Mouse (Mus musculus): Measurements from ENCODE around the gene Psmg4.

Gene Psmg4

GRCm38 (mm10) chr13:34162491-34163303 is at the start of gene Psmg4:
Gene Psmg4 (plus strand): TSS chr13:34162964.
- in situ Hi-C loops (cut with MboI), result no loop called here

DNA sequence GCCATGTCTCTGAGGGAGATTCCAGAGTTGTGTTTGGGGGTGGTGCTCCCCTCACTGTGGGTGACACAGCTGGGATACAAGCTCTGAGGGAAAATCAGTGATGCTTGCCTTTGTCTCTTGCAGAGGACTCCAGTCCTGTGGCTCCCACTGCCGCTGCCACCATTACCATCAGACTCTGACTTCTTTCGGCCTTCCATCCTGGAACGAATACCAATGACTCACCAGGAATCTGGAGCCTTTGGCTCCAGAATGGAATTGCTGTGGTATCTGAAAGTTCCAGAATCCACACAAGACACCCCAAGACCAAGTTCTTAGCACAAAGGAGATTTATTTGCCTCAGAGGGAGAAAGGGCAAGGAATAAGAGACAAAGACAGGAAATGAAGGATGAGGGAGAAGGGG is 49.7 kb upstream of the Psmg4 start:
- in situ Hi-C loops (cut with MboI), result no loop called here

DNA sequence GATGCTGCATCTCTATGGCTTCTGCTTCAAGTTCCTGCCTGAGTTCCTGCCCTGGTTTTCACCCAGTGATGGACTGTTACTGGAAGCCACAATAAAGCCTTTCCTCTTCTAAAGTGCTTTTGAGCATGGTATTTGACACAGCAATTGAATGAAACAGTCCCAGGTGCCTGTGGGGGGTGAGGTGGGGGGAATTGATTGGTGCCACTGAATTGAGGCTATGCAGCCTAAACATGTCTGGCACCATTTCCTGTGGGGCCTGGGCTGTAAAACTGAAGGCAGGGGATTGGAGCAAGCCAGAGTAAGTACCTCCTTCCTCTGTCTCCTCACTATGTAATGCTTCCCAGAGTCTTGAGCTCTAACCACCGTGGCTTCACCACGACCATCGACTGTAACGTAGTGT is 48.1 kb upstream of the Psmg4 start:
- in situ Hi-C loops (cut with MboI), result no loop called here

DNA sequence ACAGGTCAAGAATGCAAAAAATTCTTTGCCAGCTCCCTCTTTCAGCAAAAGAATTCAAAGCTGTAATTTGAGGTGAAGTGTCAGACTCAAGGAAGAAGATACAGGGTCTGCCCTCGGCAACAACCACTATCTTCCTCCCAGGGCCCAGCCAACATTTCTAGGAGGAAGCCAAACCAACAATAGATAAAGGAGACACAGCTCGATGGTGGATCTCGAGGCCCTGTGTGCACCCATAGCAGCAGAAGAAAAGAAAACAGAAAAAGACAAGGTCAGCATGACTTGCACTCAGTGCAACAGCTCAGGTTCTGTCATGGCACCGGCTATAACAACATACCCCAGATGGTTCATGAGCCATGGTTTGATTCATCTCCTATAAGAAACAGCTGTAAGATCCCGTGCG is 46.3 kb upstream of the Psmg4 start:
- in situ Hi-C loops (cut with MboI), result no loop called here

- in situ Hi-C loops (cut with MboI), result no loop called here
Observed at GRCm38 (mm10) chr13:34118816-34119215, 43.9 kb upstream of the Psmg4 start.

DNA sequence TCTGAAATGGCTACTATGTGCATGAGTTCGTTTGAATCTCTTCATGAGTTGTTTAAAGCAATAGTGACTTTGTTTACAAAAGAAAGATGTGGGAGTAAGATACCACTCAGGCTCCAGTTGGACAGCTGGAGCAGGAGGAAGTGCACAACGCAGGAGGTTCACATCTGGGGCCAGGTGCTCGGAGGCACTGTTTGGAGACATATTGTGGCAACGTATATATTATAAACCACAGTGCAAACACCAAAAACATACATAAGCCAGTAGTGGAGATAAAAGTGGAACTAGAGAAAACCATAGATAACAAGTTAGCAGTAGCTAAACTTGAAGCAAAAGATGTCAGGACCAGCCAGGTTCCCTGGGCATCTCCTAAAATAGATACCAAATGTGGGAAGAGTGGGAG is 43.4 kb upstream of the Psmg4 start:
- in situ Hi-C loops (cut with MboI), result no loop called here

GRCm38 (mm10) chr13:34120536-34120935 is 42.2 kb upstream of the Psmg4 start:
- in situ Hi-C loops (cut with MboI), result no loop called here

GRCm38 (mm10) chr13:34125711-34126110 is 37.1 kb upstream of the Psmg4 start:
- in situ Hi-C loops (cut with MboI), result no loop called here

GRCm38 (mm10) chr13:34128276-34129114 is 34.3 kb upstream of the Psmg4 start:
- in situ Hi-C loops (cut with MboI), result no loop called here

GRCm38 (mm10) chr13:34129485-34130225 is 33.1 kb upstream of the Psmg4 start:
- in situ Hi-C loops (cut with MboI), result no loop called here

DNA sequence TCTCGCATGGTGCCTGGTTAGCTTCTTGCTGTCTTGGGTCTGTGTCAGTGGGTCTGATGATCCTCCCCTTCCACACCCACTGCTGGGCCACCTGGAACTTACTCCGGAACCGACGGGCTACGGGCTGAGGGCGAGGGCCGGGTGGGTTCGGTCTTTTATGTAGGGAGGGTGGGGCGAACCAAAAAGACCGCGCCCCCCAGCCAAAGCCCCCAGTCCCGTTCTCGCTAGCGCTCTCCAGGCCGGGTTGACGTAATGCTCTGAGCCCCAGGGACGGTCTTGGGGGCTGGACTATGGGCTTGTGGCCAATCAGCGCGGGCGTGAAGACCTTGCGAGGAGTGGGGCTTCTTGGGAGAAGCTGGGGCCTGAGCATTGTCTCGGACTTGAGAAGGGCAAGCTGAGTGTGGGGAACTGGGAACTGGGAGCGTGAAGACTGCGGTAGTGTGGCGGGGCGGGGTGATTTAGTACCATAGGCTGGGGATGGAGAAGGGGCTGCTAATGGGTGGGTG is 32.5 kb upstream of the Psmg4 start, which contains the start of gene Tubb2b:
Tubb2b (minus strand) TSS at position 241 of the 506 bp plus-strand sequence.
- in situ Hi-C loops (cut with MboI), result no loop called here

- in situ Hi-C loops (cut with MboI), result no loop called here
Observed at GRCm38 (mm10) chr13:34131011-34131707, 31.6 kb upstream of the Psmg4 start.

DNA sequence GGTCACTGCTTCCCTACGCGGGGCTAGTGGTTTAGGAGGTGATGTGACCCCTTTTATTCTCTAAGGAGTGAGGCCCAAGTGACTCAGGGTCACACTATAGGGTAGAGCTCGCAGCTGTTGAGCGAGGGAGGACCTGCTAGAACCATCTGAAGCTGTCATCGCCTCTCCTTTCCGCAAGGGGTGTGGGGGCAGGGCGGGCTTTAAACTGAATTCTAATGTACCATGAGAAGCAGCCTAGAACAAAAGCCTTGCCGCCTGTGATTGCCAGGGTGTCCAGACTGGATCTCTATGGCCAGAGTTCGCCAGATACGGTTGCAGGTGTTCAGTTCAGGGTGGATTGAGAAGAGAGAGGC is 31.1 kb upstream of the Psmg4 start:
- in situ Hi-C loops (cut with MboI), result no loop called here

- in situ Hi-C loops (cut with MboI), result no loop called here
Observed at GRCm38 (mm10) chr13:34132299-34132698, 30.5 kb upstream of the Psmg4 start.

GRCm38 (mm10) chr13:34132875-34133274 is 29.9 kb upstream of the Psmg4 start:
- in situ Hi-C loops (cut with MboI), result no loop called here

- in situ Hi-C loops (cut with MboI), result no loop called here
Observed at GRCm38 (mm10) chr13:34133326-34134071, 29.3 kb upstream of the Psmg4 start.

GRCm38 (mm10) chr13:34134276-34134675 is 28.5 kb upstream of the Psmg4 start:
- in situ Hi-C loops (cut with MboI), result no loop called here

GRCm38 (mm10) chr13:34136605-34137004 is 26.2 kb upstream of the Psmg4 start:
- in situ Hi-C loops (cut with MboI), result no loop called here

DNA sequence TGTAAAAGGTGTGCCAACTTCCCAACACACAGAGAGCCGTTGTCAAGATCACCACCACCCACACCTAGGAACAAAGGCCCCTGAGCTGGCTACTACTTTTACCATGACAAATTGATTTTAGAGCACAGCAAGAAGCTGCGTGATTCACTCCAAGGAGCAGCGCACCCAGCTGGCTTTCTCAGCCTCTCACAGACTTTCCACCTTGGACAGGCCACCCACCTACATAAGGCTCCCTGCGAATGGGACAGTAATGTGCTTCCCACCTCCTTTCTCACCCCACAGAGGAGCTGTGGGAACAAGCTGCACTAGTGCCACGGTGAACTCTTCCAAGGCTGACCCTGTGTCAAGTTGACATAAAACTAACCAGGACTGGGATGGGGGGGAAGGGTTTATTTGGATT is 19.4 kb upstream of the Psmg4 start:
- in situ Hi-C loops (cut with MboI), result no loop called here

DNA sequence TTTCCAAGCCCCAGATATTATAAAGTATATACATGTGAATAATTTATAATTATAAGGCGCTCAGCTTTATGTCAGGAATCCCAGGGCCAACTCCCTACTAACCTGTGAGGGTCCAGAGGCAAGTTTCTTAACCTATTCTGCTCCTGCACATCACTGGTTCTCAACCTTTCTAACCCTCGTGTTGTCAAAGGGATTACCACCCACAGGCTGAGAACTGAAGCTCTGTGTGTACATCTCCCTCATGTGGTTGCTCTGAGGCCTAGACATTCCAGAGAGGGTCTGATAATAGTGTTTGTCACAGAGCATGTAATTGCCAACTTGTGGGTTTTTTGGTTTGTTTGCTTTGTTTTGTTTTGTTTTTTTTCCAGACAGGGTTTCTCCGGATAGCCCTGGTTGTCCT is 15.8 kb upstream of the Psmg4 start:
- in situ Hi-C loops (cut with MboI), result no loop called here

DNA sequence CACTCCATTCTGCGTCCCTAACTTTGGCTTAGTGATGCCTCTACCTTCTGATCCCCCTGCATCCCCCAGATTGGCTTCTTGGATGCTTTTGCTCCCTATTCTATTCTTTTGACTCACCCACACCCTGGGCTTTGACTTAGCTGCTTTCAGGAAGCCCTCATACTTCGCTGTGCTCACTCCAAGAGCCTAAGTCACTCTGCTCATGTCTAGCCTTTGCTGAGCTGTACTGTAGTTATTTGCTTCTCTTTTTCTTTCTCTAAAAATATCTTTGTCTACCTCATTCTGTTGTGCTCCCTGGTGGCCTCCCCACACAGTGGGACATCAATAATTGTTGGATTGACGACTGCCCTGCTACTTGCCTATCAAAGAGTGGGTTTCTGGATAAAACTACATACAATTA is 14.6 kb upstream of the Psmg4 start:
- in situ Hi-C loops (cut with MboI), result no loop called here
